Mouse (Mus musculus): Measurements from ENCODE around the gene F2rl3. TPM values are rescaled to one million over a fixed set of nuclear protein-coding genes. Genes with fewer than 3 reads are reported as not detected.

Gene F2rl3
- polyA plus RNA-seq, 1 experiment from 2014 or later: 0.39 TPM

DNA sequence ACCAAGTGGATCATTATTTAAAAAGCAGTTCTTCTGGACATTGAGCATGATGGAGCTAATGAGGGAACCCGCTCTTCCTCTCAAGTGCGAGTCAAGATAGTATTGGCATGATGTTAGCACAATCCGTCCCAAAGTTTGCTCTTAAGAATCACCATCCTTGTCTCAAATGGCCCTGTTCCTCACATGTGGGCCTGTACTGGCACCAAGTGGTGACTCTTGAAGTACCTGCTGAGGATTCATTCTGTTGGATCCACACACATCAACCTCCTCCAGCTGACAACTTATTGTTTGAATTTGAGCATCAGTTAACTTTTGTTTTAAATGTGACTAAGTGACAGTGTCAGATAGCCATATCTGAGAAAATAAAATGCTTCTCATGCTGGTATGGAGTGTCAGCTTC, 51.0 kb downstream of the F2rl3 start:
- H3K4me3 ChIP-seq (replicated peaks; ENCODE audit: low read length): no peak overlapping the region
- no peaks in the 10 kb centered on the region for H3K27me3 ChIP-seq (ENCODE audit: control insufficient read depth, insufficient read depth, low read length)
- H3K27ac ChIP-seq: no peak overlapping the region
- DNase-seq (ENCODE audit: low spot score): no peak
- no peak for ATAC-seq (ENCODE audit: low FRiP score)
- no peak overlapping the region for H3K9ac ChIP-seq
- H3K4me2 ChIP-seq (replicated peaks): no peak overlapping the region
- no peaks in the 10 kb centered on the region for H3K9me3 ChIP-seq (ENCODE audit: control insufficient read depth, low read length)
- 90% methylated on average over 3 of the region's 3 CpGs for WGBS
- no peaks in the 10 kb centered on the region for H3K4me1 ChIP-seq (replicated peaks; ENCODE audit: control insufficient read depth, insufficient read depth, low read length)
- peaks cover 17% of the 10 kb centered on the region; the same call in 1 of the 2 replicates for H3K36me3 ChIP-seq (replicated peaks; ENCODE audit: control insufficient read depth, insufficient read depth)

Other genes with a start within 250 kb of the F2rl3 start
- 13.4 and 15.8 TPM in 2 replicates for gene Med26, start 213.6 kb upstream of the F2rl3 start, polyA plus RNA-seq (2014; fragmentation: Nextera tagmentation; extraction: Ambion mirVana)
- gene Smim7, start 190.8 kb upstream of the F2rl3 start, polyA plus RNA-seq (2014; fragmentation: Nextera tagmentation; extraction: Ambion mirVana): 131 and 140 TPM in 2 replicates
- 34.2 TPM in 2 replicates for gene Tmem38a, start 189.8 kb upstream of the F2rl3 start, polyA plus RNA-seq (2014; fragmentation: Nextera tagmentation; extraction: Ambion mirVana)
- gene Nwd1, start 115.2 kb upstream of the F2rl3 start, polyA plus RNA-seq (2014; fragmentation: Nextera tagmentation; extraction: Ambion mirVana): 2.4 and 2.7 TPM in 2 replicates
- gene Sin3b, start 38.6 kb upstream of the F2rl3 start, polyA plus RNA-seq (2014; fragmentation: Nextera tagmentation; extraction: Ambion mirVana): 179 and 185 TPM in 2 replicates